Mouse (Mus musculus) CD4-positive, CD25-positive, alpha-beta regulatory T cell, adult 2 months (primary cell): ENCODE data around the gene Prkag3.

Experiments
- DNase-seq: peaks from one replicate; pipeline ENCODE4 v3.0.0-alpha.2; 2012; ENCODE audit warnings: low read depth, low spot score

The Prkag3 gene

GRCm38 (mm10) chr1:74748643-74749271 lies at the start of gene Prkag3:
TSS of gene Prkag3 (minus strand) at chr1:74749221.
- DNase-seq, result peak; percentile 52

GRCm38 (mm10) chr1:74797459-74797858 lies 48.4 kb upstream of the Prkag3 start:
- DNase-seq, result no peak

GRCm38 (mm10) chr1:74795145-74795529 lies 46.1 kb upstream of the Prkag3 start:
- DNase-seq, result peak; percentile 23

GRCm38 (mm10) chr1:74794487-74795144 lies 45.6 kb upstream of the Prkag3 start:
- DNase-seq, result peak; percentile 52

- no peak for DNase-seq
Measured at GRCm38 (mm10) chr1:74792831-74793660, 44.0 kb upstream of the Prkag3 start.

GRCm38 (mm10) chr1:74791249-74791648 lies 42.2 kb upstream of the Prkag3 start, which contains the start of gene Wnt10a:
TSS of gene Wnt10a (plus strand) at chr1:74791516.
- no peak for DNase-seq

GRCm38 (mm10) chr1:74790095-74790494 lies 41.1 kb upstream of the Prkag3 start:
- DNase-seq, result no peak

GRCm38 (mm10) chr1:74788603-74789176 lies 39.7 kb upstream of the Prkag3 start:
- DNase-seq, result peak; percentile 17

- DNase-seq, result peak; percentile 85
Measured at GRCm38 (mm10) chr1:74787846-74788245, 38.8 kb upstream of the Prkag3 start.

GRCm38 (mm10) chr1:74784041-74784759 lies 35.2 kb upstream of the Prkag3 start:
- peak; percentile 62 for DNase-seq

- DNase-seq, result no peak
Measured at GRCm38 (mm10) chr1:74783554-74783953, 34.5 kb upstream of the Prkag3 start.

GRCm38 (mm10) chr1:74782045-74782444 lies 33.0 kb upstream of the Prkag3 start:
- DNase-seq, result no peak

GRCm38 (mm10) chr1:74778934-74779486 lies 30.0 kb upstream of the Prkag3 start:
- DNase-seq, result no peak

- DNase-seq, result no peak
Measured at GRCm38 (mm10) chr1:74775816-74776215, 26.8 kb upstream of the Prkag3 start.

GRCm38 (mm10) chr1:74774062-74774461 lies 25.0 kb upstream of the Prkag3 start:
- DNase-seq, result no peak

GRCm38 (mm10) chr1:74773136-74773535 lies 24.1 kb upstream of the Prkag3 start:
- DNase-seq, result peak; percentile 52

- peak; percentile 12 for DNase-seq
Measured at GRCm38 (mm10) chr1:74771931-74772620, 23.1 kb upstream of the Prkag3 start.

- no peak for DNase-seq
Measured at GRCm38 (mm10) chr1:74771845-74771930, 22.7 kb upstream of the Prkag3 start, which contains the start of gene Wnt6. TSS of gene Wnt6 (plus strand) at chr1:74771892.

- DNase-seq, result no peak
Measured at GRCm38 (mm10) chr1:74771467-74771844, 22.4 kb upstream of the Prkag3 start.

- no peak for DNase-seq
Measured at GRCm38 (mm10) chr1:74770727-74771466, 21.9 kb upstream of the Prkag3 start.
